Mouse (Mus musculus): ENCODE results near the gene Zfp518b.

- TF ChIP-seq CTCF (IDR thresholded peaks at IDR 0.05; ENCODE audit: insufficient read depth, low read length) = no peak
- no peak for TF ChIP-seq POLR2A (IDR thresholded peaks at IDR 0.05; ENCODE audit: borderline replicate concordance, extremely low read depth, low read depth, low read length)
These were observed 17.5 kb upstream of the Zfp518b start for GRCm38 (mm10) chr5:38702091-38702490.

Measured in lung, adult 2 months (tissue).